Mouse (Mus musculus): ENCODE results near the gene Immt. TPM values are rescaled to one million over a fixed set of nuclear protein-coding genes. Genes with fewer than 3 reads are reported as not detected.

The Immt gene
- 161 and 163 TPM in 2 replicates for polyA plus RNA-seq (2015; fragmentation: Nextera tagmentation; extraction: Ambion mirVana)

- Histone ChIP-seq H3K4me1 (replicated peaks) (peaks cover 19% of the 10 kb centered on the region), H3K27ac (peak within 1 kb of the TSS; percentile 88), H3K4me2 (replicated peaks) (peak within 1 kb of the TSS; percentile 74), H3K27me3 (no peaks in the 10 kb centered on the region), H3K4me3 (replicated peaks) (peak within 1 kb of the TSS; percentile 92), H3K9ac (replicated peaks) (peak within 1 kb of the TSS; percentile 88), H3K9me3 (no peaks in the 10 kb centered on the region), H3K36me3 (peaks cover 3% of the 10 kb centered on the region)
- under 1% methylated on average over 64 of the region's 64 CpGs for WGBS
- peak; percentile 100 for ATAC-seq
These were observed at the start of gene Immt for GRCm38 (mm10) chr6:71830690-71831580. Gene Immt (plus strand): TSS chr6:71831331.

- H3K9me3 ChIP-seq, result no peaks in the 10 kb centered on the region
- ATAC-seq, result no peak
- 87% methylated on average over 5 of the region's 5 CpGs for WGBS
- no peak overlapping the region for H3K4me2 ChIP-seq (replicated peaks)
- H3K36me3 ChIP-seq, result peaks cover 67% of the 10 kb centered on the region
- no peaks in the 10 kb centered on the region for H3K27me3 ChIP-seq
- H3K4me3 ChIP-seq (replicated peaks), result no peak overlapping the region
- H3K27ac ChIP-seq, result no peak overlapping the region
- no peaks in the 10 kb centered on the region for H3K4me1 ChIP-seq (replicated peaks)
- no peak overlapping the region for H3K9ac ChIP-seq (replicated peaks)
These were observed 48.0 kb upstream of the Immt start for GRCm38 (mm10) chr6:71783165-71783564.

- 87% methylated on average over 9 of the region's 9 CpGs for WGBS
These were observed 42.8 kb upstream of the Immt start for GRCm38 (mm10) chr6:71788348-71788747.

GRCm38 (mm10) chr6:71791771-71792170, 39.4 kb upstream of the Immt start:
- Histone ChIP-seq H3K4me2 (replicated peaks) (no peak overlapping the region), H3K36me3 (peaks cover 35% of the 10 kb centered on the region), H3K27me3 (no peaks in the 10 kb centered on the region), H3K9me3 (no peaks in the 10 kb centered on the region), H3K4me3 (replicated peaks) (no peak overlapping the region), H3K9ac (replicated peaks) (no peak overlapping the region), H3K27ac (no peak overlapping the region), H3K4me1 (replicated peaks) (no peaks in the 10 kb centered on the region)
- 91% methylated on average over 6 of the region's 6 CpGs for WGBS
- no peak for ATAC-seq

More at GRCm38 (mm10) chr6:71788348-71788747, 42.8 kb upstream of the Immt start:
- ATAC-seq, result no peak
- no peaks in the 10 kb centered on the region for H3K4me1 ChIP-seq (replicated peaks)
- H3K36me3 ChIP-seq, result peaks cover 29% of the 10 kb centered on the region
- no peaks in the 10 kb centered on the region for H3K27me3 ChIP-seq
- H3K9me3 ChIP-seq, result no peaks in the 10 kb centered on the region
- H3K9ac ChIP-seq (replicated peaks), result no peak overlapping the region
- no peak overlapping the region for H3K4me2 ChIP-seq (replicated peaks)
- H3K4me3 ChIP-seq (replicated peaks), result no peak overlapping the region
- no peak overlapping the region for H3K27ac ChIP-seq

- no peak overlapping the region for H3K9ac ChIP-seq (replicated peaks)
- H3K9me3 ChIP-seq, result no peaks in the 10 kb centered on the region
- peaks cover 52% of the 10 kb centered on the region for H3K36me3 ChIP-seq
- 88% methylated on average over 3 of the region's 3 CpGs for WGBS
- no peak for ATAC-seq
- no peak overlapping the region for H3K27ac ChIP-seq
- no peak overlapping the region for H3K4me2 ChIP-seq (replicated peaks)
- H3K4me3 ChIP-seq (replicated peaks), result no peak overlapping the region
- no peaks in the 10 kb centered on the region for H3K27me3 ChIP-seq
- peaks cover 4% of the 10 kb centered on the region; the same call in 1 of the 2 replicates for H3K4me1 ChIP-seq (replicated peaks)
These were observed 31.7 kb upstream of the Immt start for GRCm38 (mm10) chr6:71799391-71799790.

GRCm38 (mm10) chr6:71801011-71801713, 30.0 kb upstream of the Immt start:
- H3K9me3 ChIP-seq, result no peaks in the 10 kb centered on the region
- no peaks in the 10 kb centered on the region for H3K27me3 ChIP-seq
- ATAC-seq, result no peak
- H3K4me2 ChIP-seq (replicated peaks), result no peak overlapping the region
- H3K4me1 ChIP-seq (replicated peaks), result peaks cover 4% of the 10 kb centered on the region; the same call in 1 of the 2 replicates
- peaks cover 39% of the 10 kb centered on the region for H3K36me3 ChIP-seq
- no peak overlapping the region for H3K4me3 ChIP-seq (replicated peaks)
- H3K9ac ChIP-seq (replicated peaks), result no peak overlapping the region
- 56% methylated on average over 7 of the region's 7 CpGs for WGBS
- H3K27ac ChIP-seq, result no peak overlapping the region

- Histone ChIP-seq H3K36me3 (peaks cover 37% of the 10 kb centered on the region), H3K27ac (no peak overlapping the region), H3K27me3 (no peaks in the 10 kb centered on the region), H3K4me3 (replicated peaks) (no peak overlapping the region), H3K9me3 (no peaks in the 10 kb centered on the region), H3K9ac (replicated peaks) (no peak overlapping the region), H3K4me2 (replicated peaks) (no peak overlapping the region), H3K4me1 (replicated peaks) (peaks cover 4% of the 10 kb centered on the region; the same call in 1 of the 2 replicates)
- ATAC-seq, result no peak
- 74% methylated on average over 10 of the region's 10 CpGs for WGBS
These were observed 29.4 kb upstream of the Immt start for GRCm38 (mm10) chr6:71801714-71802094.

GRCm38 (mm10) chr6:71803609-71804008, 27.5 kb upstream of the Immt start:
- Histone ChIP-seq H3K36me3 (peaks cover 38% of the 10 kb centered on the region), H3K9ac (replicated peaks) (no peak overlapping the region), H3K27me3 (no peaks in the 10 kb centered on the region), H3K4me3 (replicated peaks) (no peak overlapping the region), H3K4me1 (replicated peaks) (peaks cover 4% of the 10 kb centered on the region; the same call in 1 of the 2 replicates), H3K9me3 (no peaks in the 10 kb centered on the region), H3K4me2 (replicated peaks) (no peak overlapping the region), H3K27ac (0 out of 2 replicates have a peak overlapping the region, but pooled peaks have one; percentile 42)
- peak; percentile 55 for ATAC-seq
- whole genome bisulfite sequencing, result 97% methylated on average over 1 of the region's 1 CpGs

- Histone ChIP-seq H3K9me3 (no peaks in the 10 kb centered on the region), H3K4me3 (replicated peaks) (no peak overlapping the region), H3K4me1 (replicated peaks) (peaks cover 4% of the 10 kb centered on the region; the same call in 1 of the 2 replicates), H3K27me3 (no peaks in the 10 kb centered on the region), H3K27ac (0 out of 2 replicates have a peak overlapping the region, but pooled peaks have one; percentile 42), H3K4me2 (replicated peaks) (no peak overlapping the region), H3K36me3 (peaks cover 38% of the 10 kb centered on the region), H3K9ac (replicated peaks) (no peak overlapping the region)
- WGBS, result 24% methylated on average over 12 of the region's 12 CpGs
- peak; percentile 88 for ATAC-seq
These were observed 26.9 kb upstream of the Immt start for GRCm38 (mm10) chr6:71804061-71804829.

- ATAC-seq, result no peak
- H3K27ac ChIP-seq, result no peak overlapping the region
- peaks cover 4% of the 10 kb centered on the region; the same call in 1 of the 2 replicates for H3K4me1 ChIP-seq (replicated peaks)
- H3K9me3 ChIP-seq, result no peaks in the 10 kb centered on the region
- peaks cover 41% of the 10 kb centered on the region for H3K36me3 ChIP-seq
- 88% methylated on average over 1 of the region's 1 CpGs for WGBS
- no peaks in the 10 kb centered on the region for H3K27me3 ChIP-seq
- no peak overlapping the region for H3K9ac ChIP-seq (replicated peaks)
- no peak overlapping the region for H3K4me2 ChIP-seq (replicated peaks)
- H3K4me3 ChIP-seq (replicated peaks), result no peak overlapping the region
These were observed 24.4 kb upstream of the Immt start for GRCm38 (mm10) chr6:71806713-71807112.

- Histone ChIP-seq H3K4me3 (replicated peaks) (no peak overlapping the region), H3K4me1 (replicated peaks) (no peaks in the 10 kb centered on the region), H3K27me3 (no peaks in the 10 kb centered on the region), H3K9ac (replicated peaks) (no peak overlapping the region), H3K36me3 (peaks cover 56% of the 10 kb centered on the region), H3K9me3 (no peaks in the 10 kb centered on the region), H3K4me2 (replicated peaks) (no peak overlapping the region), H3K27ac (no peak overlapping the region)
- WGBS, result 96% methylated on average over 9 of the region's 9 CpGs
- ATAC-seq, result no peak
These were observed 21.2 kb upstream of the Immt start for GRCm38 (mm10) chr6:71809890-71810289.

All from midbrain, embryonic 13.5 days (tissue).